Mouse (Mus musculus): ENCODE data around the gene 1500011B03Rik. TPM values are rescaled to one million over a fixed set of nuclear protein-coding genes. Genes with fewer than 3 reads are reported as not detected.
A peak's percentile ranks its signal among the peaks of the same experiment; 100 is the strongest.

The 1500011B03Rik gene
- polyA plus RNA-seq, 1 experiment from 2014 or later, result 93.4 TPM

DNA sequence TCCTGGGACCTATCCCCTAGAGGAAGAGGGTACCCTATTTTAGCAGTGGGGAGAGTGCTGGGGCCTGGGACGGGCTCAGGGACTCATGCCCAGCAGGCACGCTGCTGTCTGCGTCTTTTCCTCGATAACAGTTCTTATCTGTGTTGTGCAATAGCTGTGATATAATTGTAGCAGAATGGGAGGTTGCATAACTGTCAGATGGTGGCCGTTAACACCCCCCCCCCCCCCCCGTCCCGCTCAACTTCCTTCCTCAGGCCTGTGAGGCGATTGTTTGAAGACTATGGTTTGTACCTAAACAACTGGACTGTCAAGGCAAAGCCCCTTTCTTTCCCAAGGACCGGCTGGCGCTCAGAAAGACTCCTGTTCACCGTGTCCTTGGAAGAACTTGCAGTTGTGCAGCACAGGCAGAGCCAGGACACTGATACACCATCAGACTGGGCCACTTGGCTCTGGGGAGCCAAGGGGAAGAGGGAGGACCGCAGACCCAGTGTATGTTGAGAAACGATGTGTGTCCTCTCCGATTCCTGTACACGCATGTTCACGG, 38.6 kb downstream of the 1500011B03Rik start:
- Histone ChIP-seq H3K27ac (replicated peaks; ENCODE audit: low read depth, low read length) (no peak overlapping the region), H3K36me3 (ENCODE audit: control insufficient read depth, insufficient read depth, low read length) (peaks cover 4% of the 10 kb centered on the region; the same call in 1 of the 2 replicates), H3K27me3 (ENCODE audit: control insufficient read depth, insufficient read depth, low read length) (no peaks in the 10 kb centered on the region), H3K4me3 (ENCODE audit: low read depth, low read length) (no peak overlapping the region), H3K4me2 (ENCODE audit: low read depth, severe bottlenecking) (no peak overlapping the region), H3K9me3 (ENCODE audit: control insufficient read depth, low read length) (no peaks in the 10 kb centered on the region), H3K9ac (ENCODE audit: low read length) (no peak overlapping the region), H3K4me1 (ENCODE audit: control insufficient read depth, insufficient read depth, low read length) (0 out of 2 replicates have a peak, but pooled peaks cover 2% of the 10 kb centered on the region)
- DNase-seq (ENCODE audit: low spot score) (no peak), ATAC-seq (ENCODE audit: insufficient number of reproducible peaks, low FRiP score, low TSS enrichment, low read depth) (no peak)
- 90% methylated on average over 14 of the region's 16 CpGs for WGBS

DNA sequence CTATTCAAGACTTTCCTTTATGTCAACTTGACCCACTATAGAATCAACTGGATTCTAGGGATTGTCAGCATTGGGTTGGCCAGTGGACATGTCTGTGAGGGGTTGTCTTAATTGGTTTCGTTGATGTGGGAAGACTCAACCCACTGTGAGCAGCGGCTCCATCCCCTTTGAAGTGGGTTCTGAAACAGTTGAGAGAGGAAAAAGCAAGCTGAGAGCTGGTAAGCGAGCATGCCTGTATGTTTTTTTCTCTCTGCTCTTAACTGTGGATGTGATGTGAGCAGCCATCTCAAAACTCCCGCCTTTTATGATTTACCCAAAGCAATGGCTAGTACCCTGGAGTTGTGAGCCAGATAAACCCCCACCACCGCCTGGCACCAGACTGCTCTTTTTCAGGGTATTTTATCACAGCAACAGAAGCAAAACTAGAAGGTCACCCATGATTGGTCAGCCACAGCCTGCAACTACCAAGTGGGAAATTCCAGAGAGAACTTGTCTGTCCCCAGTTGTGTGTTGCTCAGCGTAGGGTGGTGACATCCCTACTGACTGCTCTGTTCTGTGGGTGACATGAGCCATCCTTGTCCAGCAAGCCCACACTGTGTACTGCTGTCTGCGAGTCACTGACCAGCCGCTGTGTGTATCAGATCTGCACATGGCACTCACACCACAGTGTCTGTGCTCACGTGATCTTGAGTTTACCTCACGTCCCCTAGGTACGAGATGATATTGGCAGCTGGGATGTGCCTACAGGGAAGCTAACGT, 39.7 kb downstream of the 1500011B03Rik start:
- Histone ChIP-seq H3K4me1 (ENCODE audit: control insufficient read depth, insufficient read depth, low read length) (0 out of 2 replicates have a peak, but pooled peaks cover 2% of the 10 kb centered on the region), H3K4me3 (ENCODE audit: low read depth, low read length) (no peak overlapping the region), H3K27me3 (ENCODE audit: control insufficient read depth, insufficient read depth, low read length) (no peaks in the 10 kb centered on the region), H3K9me3 (ENCODE audit: control insufficient read depth, low read length) (no peaks in the 10 kb centered on the region), H3K36me3 (ENCODE audit: control insufficient read depth, insufficient read depth, low read length) (peaks cover 4% of the 10 kb centered on the region; the same call in 1 of the 2 replicates), H3K9ac (ENCODE audit: low read length) (no peak overlapping the region), H3K27ac (replicated peaks; ENCODE audit: low read depth, low read length) (no peak overlapping the region), H3K4me2 (ENCODE audit: low read depth, severe bottlenecking) (no peak overlapping the region)
- WGBS, result 87% methylated on average over 12 of the region's 12 CpGs
- ATAC-seq (ENCODE audit: insufficient number of reproducible peaks, low FRiP score, low TSS enrichment, low read depth) (no peak), DNase-seq (ENCODE audit: low spot score) (no peak)

DNA sequence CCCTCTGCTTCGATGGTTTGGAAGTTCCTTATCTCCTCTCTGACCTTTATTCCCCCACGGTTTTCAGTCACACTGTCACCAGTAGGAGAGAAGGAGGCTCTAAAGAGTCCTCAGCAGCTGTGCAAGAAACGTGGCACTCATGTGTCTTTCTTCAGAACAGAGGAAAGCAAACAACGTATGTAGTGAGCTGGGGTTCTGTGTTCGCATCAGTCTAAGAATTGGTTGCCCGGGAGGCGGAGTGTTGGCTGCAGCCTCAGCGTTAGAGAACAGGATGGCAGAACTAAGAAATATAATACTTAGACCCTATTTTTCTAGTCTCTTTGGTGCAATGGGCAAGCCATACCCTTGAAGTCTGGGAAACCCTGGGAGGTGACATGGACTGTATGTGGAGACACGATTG, 40.3 kb downstream of the 1500011B03Rik start:
- ATAC-seq (ENCODE audit: insufficient number of reproducible peaks, low FRiP score, low TSS enrichment, low read depth) (no peak), DNase-seq (ENCODE audit: low spot score) (no peak)
- no peaks in the 10 kb centered on the region for H3K27me3 ChIP-seq (ENCODE audit: control insufficient read depth, insufficient read depth, low read length)
- H3K27ac ChIP-seq (replicated peaks; ENCODE audit: low read depth, low read length), result no peak overlapping the region
- no peak overlapping the region for H3K4me3 ChIP-seq (ENCODE audit: low read depth, low read length)
- 0 out of 2 replicates have a peak, but pooled peaks cover 2% of the 10 kb centered on the region for H3K4me1 ChIP-seq (ENCODE audit: control insufficient read depth, insufficient read depth, low read length)
- WGBS, result 90% methylated on average over 9 of the region's 9 CpGs
- H3K4me2 ChIP-seq (ENCODE audit: low read depth, severe bottlenecking), result no peak overlapping the region
- peaks cover 4% of the 10 kb centered on the region; the same call in 1 of the 2 replicates for H3K36me3 ChIP-seq (ENCODE audit: control insufficient read depth, insufficient read depth, low read length)
- H3K9ac ChIP-seq (ENCODE audit: low read length), result no peak overlapping the region; the same call in 1 of the 2 replicates
- no peaks in the 10 kb centered on the region for H3K9me3 ChIP-seq (ENCODE audit: control insufficient read depth, low read length)

GRCm38 (mm10) chr5:114780912-114781311, 42.4 kb downstream of the 1500011B03Rik start:
- Histone ChIP-seq H3K27me3 (ENCODE audit: control insufficient read depth, insufficient read depth, low read length) (no peaks in the 10 kb centered on the region), H3K9ac (ENCODE audit: low read length) (no peak overlapping the region), H3K36me3 (ENCODE audit: control insufficient read depth, insufficient read depth, low read length) (no peaks in the 10 kb centered on the region), H3K4me1 (ENCODE audit: control insufficient read depth, insufficient read depth, low read length) (0 out of 2 replicates have a peak, but pooled peaks cover 2% of the 10 kb centered on the region), H3K4me2 (ENCODE audit: low read depth, severe bottlenecking) (no peak overlapping the region), H3K27ac (replicated peaks; ENCODE audit: low read depth, low read length) (no peak overlapping the region), H3K4me3 (ENCODE audit: low read depth, low read length) (no peak overlapping the region), H3K9me3 (ENCODE audit: control insufficient read depth, low read length) (no peaks in the 10 kb centered on the region)
- DNase-seq (ENCODE audit: low spot score) (no peak), ATAC-seq (ENCODE audit: insufficient number of reproducible peaks, low FRiP score, low TSS enrichment, low read depth) (no peak)
- 88% methylated on average over 7 of the region's 7 CpGs for WGBS

- Histone ChIP-seq H3K4me1 (ENCODE audit: control insufficient read depth, insufficient read depth, low read length) (0 out of 2 replicates have a peak, but pooled peaks cover 2% of the 10 kb centered on the region), H3K4me3 (ENCODE audit: low read depth, low read length) (no peak overlapping the region), H3K27ac (replicated peaks; ENCODE audit: low read depth, low read length) (no peak overlapping the region), H3K9me3 (ENCODE audit: control insufficient read depth, low read length) (no peaks in the 10 kb centered on the region), H3K27me3 (ENCODE audit: control insufficient read depth, insufficient read depth, low read length) (no peaks in the 10 kb centered on the region), H3K4me2 (ENCODE audit: low read depth, severe bottlenecking) (no peak overlapping the region), H3K36me3 (ENCODE audit: control insufficient read depth, insufficient read depth, low read length) (no peaks in the 10 kb centered on the region), H3K9ac (ENCODE audit: low read length) (no peak overlapping the region)
- 64% methylated on average over 7 of the region's 7 CpGs for WGBS
- DNase-seq (ENCODE audit: low spot score), result no peak
- ATAC-seq (ENCODE audit: insufficient number of reproducible peaks, low FRiP score, low TSS enrichment, low read depth), result no peak
Measured at GRCm38 (mm10) chr5:114779956-114780489, 43.2 kb downstream of the 1500011B03Rik start.

DNA sequence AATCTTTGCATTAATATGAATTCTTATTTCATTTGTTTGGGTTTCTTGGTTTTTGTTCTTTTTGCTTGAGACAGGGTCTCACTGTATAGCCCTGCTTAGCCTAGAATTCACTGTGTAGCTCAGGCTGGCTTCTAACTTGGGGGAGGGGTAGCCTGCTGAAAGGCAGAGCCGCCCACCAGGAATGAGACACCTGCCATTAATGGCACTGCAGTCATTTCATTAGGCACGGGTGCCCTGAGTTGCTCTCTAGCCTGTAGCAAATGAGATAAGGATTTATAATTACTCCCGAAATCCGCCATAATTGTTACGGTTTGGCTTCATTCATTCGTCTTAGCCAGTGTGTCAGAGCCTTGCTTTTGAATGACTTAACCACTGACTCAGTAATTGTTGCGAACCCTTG, 47.1 kb downstream of the 1500011B03Rik start:
- H3K4me2 ChIP-seq (ENCODE audit: low read depth, severe bottlenecking), result no peak overlapping the region
- H3K36me3 ChIP-seq (ENCODE audit: control insufficient read depth, insufficient read depth, low read length), result no peaks in the 10 kb centered on the region
- H3K9ac ChIP-seq (ENCODE audit: low read length), result no peak overlapping the region
- WGBS, result 73% methylated on average over 7 of the region's 7 CpGs
- no peak for DNase-seq (ENCODE audit: low spot score)
- no peak overlapping the region for H3K4me3 ChIP-seq (ENCODE audit: low read depth, low read length)
- H3K27me3 ChIP-seq (ENCODE audit: control insufficient read depth, insufficient read depth, low read length), result no peaks in the 10 kb centered on the region
- ATAC-seq (ENCODE audit: insufficient number of reproducible peaks, low FRiP score, low TSS enrichment, low read depth), result no peak
- H3K9me3 ChIP-seq (ENCODE audit: control insufficient read depth, low read length), result no peaks in the 10 kb centered on the region
- no peak overlapping the region for H3K27ac ChIP-seq (replicated peaks; ENCODE audit: low read depth, low read length)
- no peaks in the 10 kb centered on the region for H3K4me1 ChIP-seq (ENCODE audit: control insufficient read depth, insufficient read depth, low read length)

GRCm38 (mm10) chr5:114775056-114775979, 48.0 kb downstream of the 1500011B03Rik start, which contains the start of gene Git2:
Git2 (minus strand) TSS chr5:114775517.
- no peaks in the 10 kb centered on the region for H3K36me3 ChIP-seq (ENCODE audit: control insufficient read depth, insufficient read depth, low read length)
- H3K4me3 ChIP-seq (ENCODE audit: low read depth, low read length), result peak within 1 kb of the TSS; percentile 94
- H3K9ac ChIP-seq (ENCODE audit: low read length), result peak within 1 kb of the TSS; percentile 91
- WGBS, result under 1% methylated on average over 42 of the region's 63 CpGs
- H3K27me3 ChIP-seq (ENCODE audit: control insufficient read depth, insufficient read depth, low read length), result no peaks in the 10 kb centered on the region
- no peaks in the 10 kb centered on the region for H3K4me1 ChIP-seq (ENCODE audit: control insufficient read depth, insufficient read depth, low read length)
- peak within 1 kb of the TSS; percentile 91 for H3K27ac ChIP-seq (replicated peaks; ENCODE audit: low read depth, low read length)
- peak; percentile 36 for DNase-seq (ENCODE audit: low spot score)
- peak within 1 kb of the TSS; percentile 65 for H3K4me2 ChIP-seq (ENCODE audit: low read depth, severe bottlenecking)
- H3K9me3 ChIP-seq (ENCODE audit: control insufficient read depth, low read length), result no peaks in the 10 kb centered on the region
- ATAC-seq (ENCODE audit: insufficient number of reproducible peaks, low FRiP score, low TSS enrichment, low read depth), result no peak

Measured in limb, embryonic 11.5 days (tissue).